Mouse (Mus musculus): Measurements from ENCODE around the gene Fcrl6. TPM values are rescaled to one million over a fixed set of nuclear protein-coding genes. Genes with fewer than 3 reads are reported as not detected.
A peak's percentile ranks its signal among the peaks of the same experiment; 100 is the strongest.

Fcrl6 gene
- polyA plus RNA-seq, 1 experiment from 2014 or later: not detected

DNA sequence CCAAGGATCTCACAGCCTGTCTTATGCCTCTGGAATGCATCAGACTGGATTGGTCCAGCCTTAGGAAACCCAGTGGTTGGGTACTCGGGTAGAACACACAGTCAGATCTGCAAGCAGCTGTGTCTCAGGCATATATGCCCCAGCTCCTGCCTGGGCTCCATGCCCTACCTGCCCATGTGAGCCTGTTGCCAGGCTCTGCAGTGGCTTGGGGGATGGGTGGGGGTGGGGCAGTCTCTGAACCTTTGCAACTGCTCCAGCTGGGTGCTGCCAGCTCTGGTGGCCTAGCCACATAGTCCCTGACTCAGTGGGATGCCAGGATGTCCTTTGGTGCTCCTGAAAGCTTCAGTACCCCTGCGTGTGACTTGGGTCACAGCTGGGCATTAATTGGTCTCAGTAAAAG lies 53.0 kb downstream of the Fcrl6 start:
- Histone ChIP-seq H3K4me3 (no peak overlapping the region), H3K27me3 (replicated peaks) (peaks cover 4% of the 10 kb centered on the region), H3K4me2 (peak overlapping the region; percentile 81; the same call in 1 of the 2 replicates), H3K9me3 (replicated peaks) (no peaks in the 10 kb centered on the region), H3K9ac (no peak overlapping the region), H3K27ac (ENCODE audit: poor library complexity, severe bottlenecking) (no peak overlapping the region), H3K4me1 (replicated peaks) (peaks cover 35% of the 10 kb centered on the region), H3K36me3 (no peaks in the 10 kb centered on the region)
- ATAC-seq (ENCODE audit: insufficient number of reproducible peaks, low FRiP score): no peak
- WGBS: 22% methylated on average over 2 of the region's 2 CpGs

- WGBS: 57% methylated on average over 7 of the region's 7 CpGs
- no peaks in the 10 kb centered on the region for H3K36me3 ChIP-seq
- ATAC-seq (ENCODE audit: insufficient number of reproducible peaks, low FRiP score): no peak
- H3K9ac ChIP-seq: no peak overlapping the region
- no peak overlapping the region for H3K4me2 ChIP-seq
- no peak overlapping the region for H3K27ac ChIP-seq (ENCODE audit: poor library complexity, severe bottlenecking)
- peaks cover 35% of the 10 kb centered on the region for H3K4me1 ChIP-seq (replicated peaks)
- H3K27me3 ChIP-seq (replicated peaks): peaks cover 4% of the 10 kb centered on the region
- no peaks in the 10 kb centered on the region for H3K9me3 ChIP-seq (replicated peaks)
- no peak overlapping the region for H3K4me3 ChIP-seq
These were observed 53.9 kb downstream of the Fcrl6 start for GRCm38 (mm10) chr1:172548501-172548900.

Other genes with a start within 250 kb of the Fcrl6 start
- gene Pigm, start 226.0 kb downstream of the Fcrl6 start, polyA plus RNA-seq (2016; fragmentation: Nextera tagmentation; extraction: Ambion mirVana): 8.5 and 9.4 TPM in 2 replicates
- gene Slamf9, start 127.2 kb downstream of the Fcrl6 start, polyA plus RNA-seq (2016; fragmentation: Nextera tagmentation; extraction: Ambion mirVana): 0.95 and 1.3 TPM in 2 replicates
- gene Igsf9, start 120.8 kb downstream of the Fcrl6 start, polyA plus RNA-seq (2016; fragmentation: Nextera tagmentation; extraction: Ambion mirVana): 11.4 and 11.8 TPM in 2 replicates
- 351 and 387 TPM in 2 replicates for gene Tagln2, start 102.5 kb downstream of the Fcrl6 start, polyA plus RNA-seq (2016; fragmentation: Nextera tagmentation; extraction: Ambion mirVana)
- 1.7 and 3.0 TPM in 2 replicates for gene Cfap45, start 81.8 kb downstream of the Fcrl6 start, polyA plus RNA-seq (2016; fragmentation: Nextera tagmentation; extraction: Ambion mirVana)
- gene Vsig8, start 46.6 kb downstream of the Fcrl6 start, polyA plus RNA-seq (2016; fragmentation: Nextera tagmentation; extraction: Ambion mirVana): 0.24 and 0.33 TPM in 2 replicates
- not detected in 2 replicates for gene Slamf8, start 12.0 kb downstream of the Fcrl6 start, polyA plus RNA-seq (2016; fragmentation: Nextera tagmentation; extraction: Ambion mirVana)
- gene Dusp23, start 30.4 kb upstream of the Fcrl6 start, polyA plus RNA-seq (2016; fragmentation: Nextera tagmentation; extraction: Ambion mirVana): 11.3 and 11.6 TPM in 2 replicates
- gene Crp, start 95.5 kb upstream of the Fcrl6 start, polyA plus RNA-seq (2016; fragmentation: Nextera tagmentation; extraction: Ambion mirVana): 0.10 TPM in 1 of 2 replicates, not detected in the other